Mouse (Mus musculus): ENCODE results near the gene Lrmda.

DNA sequence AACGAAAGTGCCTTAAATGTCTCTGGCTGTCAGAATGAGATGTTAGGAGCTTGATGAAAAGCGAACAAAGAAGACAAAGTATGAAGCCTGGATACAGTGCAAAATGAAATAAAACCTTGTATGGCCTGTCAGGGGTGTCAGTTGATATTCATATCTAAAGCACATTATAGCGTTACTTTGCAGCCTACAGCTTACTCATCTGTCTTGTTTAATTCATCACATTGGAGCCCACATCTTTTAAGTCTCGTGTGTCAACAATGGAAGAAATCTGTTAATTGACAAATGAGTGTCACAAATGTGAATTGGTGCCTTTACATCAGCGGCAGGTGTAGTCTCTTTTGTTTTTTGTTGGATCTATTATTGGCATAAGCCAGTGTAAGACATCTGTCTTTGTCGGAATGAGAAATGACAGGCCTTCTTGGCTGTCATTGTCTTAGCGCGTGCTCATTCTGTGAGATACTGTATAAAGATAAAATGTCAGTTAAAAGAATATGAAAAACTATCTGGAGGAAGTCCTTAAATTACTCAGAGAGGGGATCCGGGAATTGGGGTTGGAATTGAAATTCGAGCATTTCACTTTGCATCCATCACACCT is 26.8 kb downstream of the Lrmda start:
- TF ChIP-seq CTCF (IDR thresholded peaks at IDR 0.05; ENCODE audit: borderline replicate concordance, extremely low read depth, insufficient read depth, insufficient read length) (no peak), POLR2A (IDR thresholded peaks at IDR 0.05; ENCODE audit: borderline replicate concordance, extremely low read depth, insufficient read depth, insufficient read length, poor library complexity, severe bottlenecking) (no peak)
